Mouse (Mus musculus): ENCODE results near the gene Gpr152.

The Gpr152 gene

GRCm38 (mm10) chr19:4169810-4170209, 30.2 kb downstream of the Gpr152 start:
- DNase-seq (ENCODE audit: inconsistent age in 2 of 2, low spot score in 1 of 2) = no peak

GRCm38 (mm10) chr19:4170723-4171392, 31.3 kb downstream of the Gpr152 start:
- no peak for DNase-seq (ENCODE audit: inconsistent age in 2 of 2, low spot score in 1 of 2)

GRCm38 (mm10) chr19:4171393-4172290, 32.1 kb downstream of the Gpr152 start:
- no peak for DNase-seq (ENCODE audit: inconsistent age in 2 of 2, low spot score in 1 of 2)

- no peak for DNase-seq (ENCODE audit: inconsistent age in 2 of 2, low spot score in 1 of 2)
Observed at GRCm38 (mm10) chr19:4172925-4173324, 33.3 kb downstream of the Gpr152 start.

GRCm38 (mm10) chr19:4175368-4175947, 35.9 kb downstream of the Gpr152 start, which contains the start of gene Carns1:
TSS of gene Carns1 (minus strand) at chr19:4175479.
- peak in 1 of 2 experiments; percentile 67 for DNase-seq (ENCODE audit: inconsistent age in 2 of 2, low spot score in 1 of 2)

GRCm38 (mm10) chr19:4180411-4180810, 40.8 kb downstream of the Gpr152 start:
- DNase-seq (ENCODE audit: inconsistent age in 2 of 2, low spot score in 1 of 2) = no peak

- DNase-seq (ENCODE audit: inconsistent age in 2 of 2, low spot score in 1 of 2) = peak; percentile 72 to 89
Observed at GRCm38 (mm10) chr19:4181892-4182291, 42.3 kb downstream of the Gpr152 start.

- no peak for DNase-seq (ENCODE audit: inconsistent age in 2 of 2, low spot score in 1 of 2)
Observed at GRCm38 (mm10) chr19:4183689-4184088, 44.1 kb downstream of the Gpr152 start.

GRCm38 (mm10) chr19:4184976-4185975, 45.7 kb downstream of the Gpr152 start:
- DNase-seq (ENCODE audit: inconsistent age in 2 of 2, low spot score in 1 of 2) = peak in 1 of 2 experiments; percentile 60

GRCm38 (mm10) chr19:4187303-4187702, 47.7 kb downstream of the Gpr152 start:
- no peak for DNase-seq (ENCODE audit: inconsistent age in 2 of 2, low spot score in 1 of 2)

GRCm38 (mm10) chr19:4189051-4189620, 49.5 kb downstream of the Gpr152 start:
- DNase-seq (ENCODE audit: inconsistent age in 2 of 2, low spot score in 1 of 2) = peak in 1 of 2 experiments; percentile 49

- peak; percentile 50 to 56 for DNase-seq (ENCODE audit: inconsistent age in 2 of 2, low spot score in 1 of 2)
Observed at GRCm38 (mm10) chr19:4190831-4191334, 51.3 kb downstream of the Gpr152 start, which contains the start of gene Tbc1d10c. TSS of gene Tbc1d10c (minus strand) at chr19:4191284.

GRCm38 (mm10) chr19:4191528-4192250, 52.1 kb downstream of the Gpr152 start, which contains the start of gene Ppp1ca:
TSS of gene Ppp1ca (plus strand) at chr19:4192065.
- DNase-seq (ENCODE audit: inconsistent age in 2 of 2, low spot score in 1 of 2) = peak; percentile 96 to 98

GRCm38 (mm10) chr19:4192251-4192985, 52.8 kb downstream of the Gpr152 start:
- DNase-seq (ENCODE audit: inconsistent age in 2 of 2, low spot score in 1 of 2) = peak in 1 of 2 experiments; percentile 72

- DNase-seq (ENCODE audit: inconsistent age in 2 of 2, low spot score in 1 of 2) = peak in 1 of 2 experiments; percentile 53
Observed at GRCm38 (mm10) chr19:4193129-4193528, 53.5 kb downstream of the Gpr152 start.

- peak in 1 of 2 experiments; percentile 65 for DNase-seq (ENCODE audit: inconsistent age in 2 of 2, low spot score in 1 of 2)
Observed at GRCm38 (mm10) chr19:4194021-4194724, 54.6 kb downstream of the Gpr152 start.

GRCm38 (mm10) chr19:4194776-4195650, 55.4 kb downstream of the Gpr152 start:
- peak in 1 of 2 experiments; percentile 69 for DNase-seq (ENCODE audit: inconsistent age in 2 of 2, low spot score in 1 of 2)
